Mouse (Mus musculus) heart, adult 9 months (tissue): ENCODE measurements around the gene Zbed5.
A peak's percentile ranks its signal among the peaks of the same experiment; 100 is the strongest.
"Not testable (repeated sequence)": the region's sequence is repeated elsewhere in the genome, so short reads cannot be mapped to it uniquely, and the experiment has no call there.

ENCODE experiments used
- DNase-seq, 2 experiments: peaks; one replicate each; pipeline ENCODE4 v3.0.0; 2022; ENCODE audit warnings: low spot score in 2 of 2

The Zbed5 gene

GRCm38 (mm10) chr5:129895198-129896088 is at the start of gene Zbed5:
Gene Zbed5, plus strand, starts transcription at chr5:129895723.
- peak; percentile 89 to 93 for DNase-seq

- peak; percentile 96 to 99 for DNase-seq
Measured at GRCm38 (mm10) chr5:129846752-129847557, 48.6 kb upstream of the Zbed5 start, which contains the start of gene Sumf2. Gene Sumf2, plus strand, starts transcription at chr5:129846986.

- DNase-seq, result no peak
Measured at GRCm38 (mm10) chr5:129847558-129847820, 48.0 kb upstream of the Zbed5 start.

- DNase-seq, result no peak
Measured at GRCm38 (mm10) chr5:129855163-129855562, 40.4 kb upstream of the Zbed5 start.

GRCm38 (mm10) chr5:129856414-129856813 is 39.1 kb upstream of the Zbed5 start:
- no peak for DNase-seq

GRCm38 (mm10) chr5:129862325-129862724 is 33.2 kb upstream of the Zbed5 start:
- DNase-seq, result no peak

GRCm38 (mm10) chr5:129864467-129864866 is 31.1 kb upstream of the Zbed5 start:
- DNase-seq, result peak in 1 of 2 experiments; percentile 31

GRCm38 (mm10) chr5:129865841-129866240 is 29.7 kb upstream of the Zbed5 start:
- no peak for DNase-seq

GRCm38 (mm10) chr5:129869238-129869995 is 26.1 kb upstream of the Zbed5 start:
- DNase-seq, result no peak

GRCm38 (mm10) chr5:129871238-129871637 is 24.3 kb upstream of the Zbed5 start:
- no peak for DNase-seq

GRCm38 (mm10) chr5:129873942-129874341 is 21.6 kb upstream of the Zbed5 start:
- no peak for DNase-seq

- no peak for DNase-seq
Measured at GRCm38 (mm10) chr5:129875098-129875497, 20.4 kb upstream of the Zbed5 start.

- peak; percentile 60 to 70 for DNase-seq
Measured at GRCm38 (mm10) chr5:129877731-129878455, 17.6 kb upstream of the Zbed5 start.

- peak; percentile 68 to 84 for DNase-seq
Measured at GRCm38 (mm10) chr5:129878946-129879345, 16.6 kb upstream of the Zbed5 start.

GRCm38 (mm10) chr5:129879888-129880287 is 15.6 kb upstream of the Zbed5 start:
- no peak for DNase-seq

GRCm38 (mm10) chr5:129886271-129886670 is 9.3 kb upstream of the Zbed5 start:
- DNase-seq, result no peak

- DNase-seq, result peak; percentile 98 to 99
Measured at GRCm38 (mm10) chr5:129886911-129887636, 8.4 kb upstream of the Zbed5 start, which contains the start of gene Chchd2. Gene Chchd2, minus strand, starts transcription at chr5:129887470.

GRCm38 (mm10) chr5:129890390-129890789 is 5.1 kb upstream of the Zbed5 start:
- DNase-seq, result not testable (repeated sequence)

- DNase-seq, result no peak
Measured at GRCm38 (mm10) chr5:129898449-129898848, 2.9 kb downstream of the Zbed5 start, which contains the start of gene Phkg1. Gene Phkg1, minus strand, starts transcription at chr5:129898549.

- DNase-seq, result no peak
Measured at GRCm38 (mm10) chr5:129907775-129908174, 12.3 kb downstream of the Zbed5 start.
